Mouse (Mus musculus): ENCODE results near the gene Ncoa5.

Ncoa5 gene

GRCm38 (mm10) chr2:164964981-164965380 is 69.7 kb downstream of the Ncoa5 start:
- in situ Hi-C loops (cut with MboI; ENCODE audit: unreplicated experiment in 2 of 2): loop anchor here (10.0 to 25.0 kb wide), 3 partner anchors 310 to 522 kb away; partner anchors contain the start of gene Trp53rka (in 1 of the 2)

DNA sequence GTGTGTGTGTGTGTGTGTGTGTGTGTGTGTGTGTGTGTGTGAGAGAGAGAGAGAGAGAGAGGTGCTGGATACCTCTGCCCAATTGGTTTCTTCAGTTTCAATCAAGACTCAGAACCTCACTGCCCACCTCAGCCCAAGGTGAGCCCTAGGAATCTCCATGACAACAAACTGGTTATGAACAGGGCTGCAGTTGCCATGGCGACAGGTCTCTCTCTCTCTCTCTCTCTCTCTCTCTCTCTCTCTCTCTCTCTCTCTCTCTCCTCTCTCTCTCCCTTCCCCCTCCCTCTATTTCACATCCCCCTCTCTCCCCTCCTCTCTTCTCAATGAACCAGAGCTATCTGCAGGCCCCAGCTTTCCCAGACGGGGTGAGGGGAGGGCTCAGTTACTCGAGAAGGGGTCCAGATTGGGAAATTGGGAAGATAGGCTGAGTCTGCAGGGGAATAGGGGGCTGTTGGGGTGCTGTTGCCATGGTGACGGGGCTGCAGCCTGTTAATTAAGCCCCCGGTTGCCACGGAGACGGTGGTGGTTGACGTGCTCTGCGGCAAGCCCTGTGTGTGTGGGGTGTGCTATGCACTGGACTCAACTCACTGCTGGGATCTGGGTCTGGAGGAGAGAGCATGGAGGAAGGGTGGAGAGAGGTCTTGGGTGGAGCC is 70.3 kb downstream of the Ncoa5 start:
- in situ Hi-C loops (cut with MboI; ENCODE audit: unreplicated experiment in 2 of 2): loop anchor here (10.0 to 25.0 kb wide), 3 partner anchors 310 to 523 kb away; partner anchors contain the start of gene Trp53rka (in 1 of the 2)

DNA sequence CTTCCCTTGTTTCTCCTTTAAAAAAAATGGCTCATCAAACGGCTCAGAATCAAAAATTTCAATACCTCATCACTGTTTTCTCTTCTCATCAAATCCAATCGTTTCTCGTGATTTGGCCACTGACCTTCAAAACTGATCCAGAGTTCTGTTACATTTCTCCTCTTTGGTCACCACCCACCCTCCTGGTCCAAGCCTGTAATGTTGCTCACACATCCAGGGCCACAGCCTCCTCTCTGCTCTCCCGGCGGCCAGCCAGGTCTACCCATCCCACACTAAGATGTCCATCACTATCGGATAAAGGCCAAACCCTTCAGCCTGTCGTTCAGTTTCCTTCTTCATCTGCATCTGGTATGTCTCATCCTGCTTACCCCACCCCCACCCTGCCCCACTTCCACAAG is 72.5 kb downstream of the Ncoa5 start:
- in situ Hi-C loops (cut with MboI; ENCODE audit: unreplicated experiment in 2 of 2): loop anchor here (10.0 to 25.0 kb wide), 3 partner anchors 313 to 525 kb away; partner anchors contain the start of gene Trp53rka (in 1 of the 2)

- in situ Hi-C loops (cut with MboI; ENCODE audit: unreplicated experiment in 2 of 2): loop anchor here (10.0 to 25.0 kb wide), 3 partner anchors 313 to 526 kb away; partner anchors contain the start of gene Trp53rka (in 1 of the 2)
Measured at GRCm38 (mm10) chr2:164961506-164962182, 73.0 kb downstream of the Ncoa5 start.

- in situ Hi-C loops (cut with MboI; ENCODE audit: unreplicated experiment in 2 of 2): loop anchor here (10.0 to 25.0 kb wide), 3 partner anchors 314 to 526 kb away; partner anchors contain the start of gene Trp53rka (in 1 of the 2)
Measured at GRCm38 (mm10) chr2:164960716-164961441, 73.8 kb downstream of the Ncoa5 start, which contains the start of gene Slc12a5. Gene Slc12a5 (plus strand): TSS chr2:164960802.

DNA sequence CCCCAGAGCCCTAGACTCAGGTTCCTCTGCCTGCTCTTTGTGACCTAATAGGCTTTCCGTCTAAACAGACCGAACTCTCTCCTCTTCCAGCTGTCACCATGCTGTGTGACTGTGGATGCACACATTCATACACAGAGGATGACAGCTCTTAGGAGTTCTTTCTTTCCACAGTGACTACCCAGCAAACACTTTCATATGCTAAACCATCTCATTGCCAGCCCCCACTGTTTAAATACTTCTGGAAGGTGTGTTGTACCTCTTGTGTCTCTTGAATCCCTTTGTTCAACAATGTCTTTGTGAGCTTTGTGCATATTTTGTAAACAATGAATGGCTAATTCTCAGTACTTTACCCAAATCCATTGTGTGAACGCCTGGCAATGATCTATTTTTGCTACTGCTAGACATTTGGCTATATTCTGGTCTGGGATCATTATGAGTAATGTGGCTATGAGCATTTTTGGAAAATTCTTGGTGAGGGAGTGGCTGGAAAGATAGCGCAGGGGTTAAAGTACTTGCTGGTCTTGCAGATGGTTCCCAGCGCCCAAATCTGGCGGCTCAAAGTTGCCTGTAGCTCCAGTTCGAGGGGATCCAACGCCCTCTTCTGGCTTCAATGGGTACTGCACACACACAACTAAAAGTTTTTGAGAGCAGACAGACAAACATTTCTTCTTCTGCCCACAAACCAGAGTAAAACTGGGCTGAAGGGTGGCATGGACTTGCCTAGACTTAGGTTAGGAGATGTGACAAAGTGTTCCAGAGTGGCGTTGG is 76.9 kb downstream of the Ncoa5 start:
- in situ Hi-C loops (cut with MboI; ENCODE audit: unreplicated experiment in 2 of 2): loop anchor here (5.0 to 25.0 kb wide), 4 partner anchors 35 to 530 kb away; partner anchors contain the start of gene Trp53rka (in 1 of the 2)

DNA sequence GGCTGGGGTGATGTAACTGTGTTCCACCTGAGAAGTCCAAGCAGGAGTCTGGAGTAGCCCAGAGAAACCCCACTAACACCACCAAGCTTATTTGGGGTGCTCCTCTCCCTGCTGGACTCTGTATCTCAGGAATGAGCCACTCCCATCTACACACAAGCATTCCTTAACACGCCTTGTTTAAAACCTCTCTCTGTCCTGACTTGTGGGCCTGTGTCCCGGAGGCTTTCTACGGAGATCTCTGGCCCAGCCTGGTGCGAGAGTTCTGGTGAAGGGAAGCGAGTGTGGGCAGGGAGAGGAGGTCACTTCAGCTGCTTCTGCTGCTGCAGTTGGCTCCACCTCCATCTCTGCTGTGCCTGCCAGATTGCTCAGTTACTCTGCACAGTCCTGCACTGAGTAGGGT is 78.5 kb downstream of the Ncoa5 start:
- in situ Hi-C loops (cut with MboI; ENCODE audit: unreplicated experiment in 2 of 2): loop anchor here (5.0 to 25.0 kb wide), 4 partner anchors 34 to 531 kb away; partner anchors contain the start of gene Trp53rka (in 1 of the 2)

DNA sequence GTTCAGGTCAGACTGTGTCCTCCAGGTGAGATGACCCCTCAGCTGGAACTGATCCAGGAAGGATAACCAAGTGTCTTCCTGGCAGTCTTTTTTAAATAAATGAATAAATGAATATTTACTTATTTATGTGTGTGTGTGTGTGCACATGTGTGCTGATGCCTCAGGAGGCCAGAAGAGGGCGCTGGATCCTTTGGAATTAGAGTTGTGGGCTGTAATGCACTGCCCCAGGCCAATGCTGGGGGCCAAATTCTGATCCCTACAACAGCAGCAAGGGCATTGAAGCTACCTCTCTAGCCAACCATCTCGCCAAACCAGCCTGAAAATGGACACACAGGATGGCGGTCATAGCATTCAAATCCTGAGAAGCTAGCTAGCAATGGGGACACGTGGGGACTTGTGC is 78.9 kb downstream of the Ncoa5 start:
- in situ Hi-C loops (cut with MboI; ENCODE audit: unreplicated experiment in 2 of 2): loop anchor here (5.0 to 25.0 kb wide), 4 partner anchors 33 to 532 kb away; partner anchors contain the start of gene Trp53rka (in 1 of the 2)

DNA sequence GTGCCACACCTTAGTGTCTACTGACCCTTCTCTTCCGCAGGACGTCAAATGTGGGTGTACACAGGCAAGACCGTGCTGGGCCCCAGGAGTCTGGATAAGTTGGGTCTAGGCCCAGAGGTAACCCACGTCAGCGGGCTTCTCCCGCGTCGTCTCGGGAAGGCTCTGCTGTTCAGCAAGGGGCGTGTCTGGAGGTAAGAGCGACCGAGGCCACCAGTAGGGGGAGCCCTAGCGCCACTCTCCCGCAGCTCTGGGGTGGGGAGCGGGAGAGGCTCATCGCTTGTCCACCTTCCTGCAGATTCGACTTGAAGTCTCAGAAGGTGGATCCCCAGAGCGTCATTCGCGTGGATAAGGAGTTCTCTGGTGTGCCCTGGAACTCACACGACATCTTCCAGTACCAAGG is 81.4 kb downstream of the Ncoa5 start:
- in situ Hi-C loops (cut with MboI; ENCODE audit: unreplicated experiment in 2 of 2): loop anchor here (10.0 to 25.0 kb wide), 2 partner anchors 322 to 534 kb away; partner anchors contain the start of gene Trp53rka (in 1 of the 2)

DNA sequence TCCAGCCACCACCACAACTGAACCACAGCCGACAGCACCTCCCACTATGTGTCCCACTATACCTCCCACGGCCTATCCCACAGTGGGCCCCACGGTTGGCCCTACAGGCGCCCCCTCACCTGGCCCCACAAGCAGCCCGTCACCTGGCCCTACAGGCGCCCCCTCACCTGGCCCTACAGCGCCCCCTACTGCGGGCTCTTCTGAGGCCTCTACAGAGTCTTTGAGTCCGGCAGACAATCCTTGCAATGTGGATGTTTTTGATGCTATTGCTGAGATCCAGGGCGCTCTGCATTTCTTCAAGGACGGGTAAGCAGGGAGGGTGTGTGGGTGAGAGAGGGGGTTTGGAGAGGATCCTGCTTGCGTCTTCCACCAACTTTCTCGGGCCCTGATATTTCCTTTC is 82.2 kb downstream of the Ncoa5 start:
- in situ Hi-C loops (cut with MboI; ENCODE audit: unreplicated experiment in 2 of 2): loop anchor here (10.0 to 25.0 kb wide), 2 partner anchors 322 to 535 kb away; partner anchors contain the start of gene Trp53rka (in 1 of the 2)

GRCm38 (mm10) chr2:164951745-164952144 is 82.9 kb downstream of the Ncoa5 start:
- in situ Hi-C loops (cut with MboI; ENCODE audit: unreplicated experiment in 2 of 2): loop anchor here (10.0 to 25.0 kb wide), 2 partner anchors 323 to 536 kb away; partner anchors contain the start of gene Trp53rka (in 1 of the 2)

DNA sequence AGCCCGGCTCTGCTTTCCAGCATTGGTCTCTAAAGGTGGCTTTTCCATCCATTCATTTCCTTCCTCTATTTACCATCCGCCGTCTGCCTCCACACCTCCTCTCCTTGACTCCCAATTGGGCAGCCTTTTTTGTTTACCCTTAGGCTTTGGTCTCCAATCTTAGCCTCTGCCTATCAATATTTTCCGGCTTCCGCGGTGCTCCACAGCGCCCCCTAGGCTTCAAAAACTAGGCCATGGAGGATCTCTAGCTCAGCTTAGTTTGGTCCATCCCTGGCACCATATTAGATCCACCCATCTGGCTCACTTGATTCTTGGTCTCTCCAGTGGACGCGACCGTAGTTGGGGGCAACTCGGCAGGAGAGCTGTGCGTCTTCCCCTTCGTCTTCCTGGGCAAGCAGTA is 84.2 kb downstream of the Ncoa5 start:
- in situ Hi-C loops (cut with MboI; ENCODE audit: unreplicated experiment in 2 of 2): loop anchor here (10.0 to 25.0 kb wide), 2 partner anchors 324 to 537 kb away; partner anchors contain the start of gene Trp53rka (in 1 of the 2)

Data from v-Abl transformed pro-B cells (cell line).